Mouse (Mus musculus) forebrain, embryonic 10.5 days (tissue): Measurements from ENCODE around the gene C2cd5. TPM values are rescaled to one million over a fixed set of nuclear protein-coding genes. Genes with fewer than 3 reads are reported as not detected.

Source experiments
- DNase-seq: peaks from one replicate; pipeline ENCODE4 v3.0.0-alpha.2; 2017; ENCODE audit warnings: low spot score; ENCODE audit errors: extremely low spot score
- H3K27ac ChIP-seq: fragments of 300-500 bp; sonication (generic); 2 replicates; pipeline ENCODE4 v1.5.1; 2016; ENCODE audit warnings: mild to moderate bottlenecking
- H3K27me3 ChIP-seq: fragments of 300-500 bp; sonication (generic); 2 replicates; pipeline ENCODE4 v1.6.1; 2016; ENCODE audit warnings: mild to moderate bottlenecking; ENCODE audit not compliant: poor library complexity, severe bottlenecking
- H3K36me3 ChIP-seq: fragments of 300-500 bp; sonication (generic); replicated peaks from 2 replicates; pipeline ENCODE4 v1.6.1; 2016; ENCODE audit warnings: mild to moderate bottlenecking, moderate library complexity
- H3K4me1 ChIP-seq: fragments of 300-500 bp; sonication (generic); 2 replicates; pipeline ENCODE4 v1.6.1; 2016
- H3K4me3 ChIP-seq: fragments of 300-500 bp; sonication (generic); 2 replicates; pipeline ENCODE4 v1.5.1; 2016; ENCODE audit warnings: mild to moderate bottlenecking, moderate library complexity
- H3K9me3 ChIP-seq: fragments of 300-500 bp; sonication (generic); 2 replicates; pipeline ENCODE4 v1.6.1; 2016; ENCODE audit warnings: mild to moderate bottlenecking, moderate library complexity
- WGBS: fragments of 180-500 bp; shearing (Covaris S2); methylation state at CpG from one replicate; pipeline ENCODE4 v1.1.7; 2016; 5-methylcytosine and 5-hydroxymethylcytosine counted together
- polyA plus RNA-seq: library from polyadenylated mRNA; unstranded; fragments of >200 nt; fragmentation: Nextera tagmentation; extraction: Ambion mirVana; gene quantifications from 2 replicates; pipeline ENCODE4 v1.2.1, GENCODE M21; 2016

C2cd5 gene
- polyA plus RNA-seq, 1 experiment from 2014 or later = 33.0 TPM

DNA sequence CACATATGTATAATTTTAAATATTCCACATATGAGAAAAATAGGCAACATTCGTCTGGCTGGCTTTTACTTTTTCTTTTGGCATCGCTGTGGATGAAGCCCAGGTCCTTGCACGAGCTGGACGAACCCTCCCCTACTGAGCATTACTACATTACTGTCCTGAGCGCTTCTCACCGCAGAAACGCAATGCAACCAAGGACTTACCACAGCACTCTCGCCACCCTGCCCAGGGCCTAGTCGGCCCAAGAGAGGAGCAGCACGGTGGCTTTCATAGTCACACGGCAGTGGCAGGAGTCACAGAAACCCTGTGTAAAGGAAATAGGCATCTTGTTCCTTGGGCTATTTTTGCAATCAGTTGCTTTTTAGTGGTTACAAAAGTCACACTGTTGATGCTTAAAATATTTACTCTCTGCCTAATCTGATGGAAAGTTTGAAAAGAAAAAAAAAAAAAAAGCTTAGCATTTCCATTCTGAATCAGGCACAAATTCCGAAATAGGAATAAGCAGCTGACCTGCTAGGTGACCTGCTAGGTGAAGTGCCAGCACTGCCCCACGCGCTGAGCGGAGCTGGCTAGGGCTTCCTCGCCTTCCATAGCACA is 9.8 kb upstream of the C2cd5 start:
- Histone ChIP-seq H3K27ac (no peak overlapping the region), H3K36me3 (no peaks in the 10 kb centered on the region), H3K4me1 (peaks cover 5% of the 10 kb centered on the region), H3K4me3 (no peak overlapping the region), H3K9me3 (no peaks in the 10 kb centered on the region), H3K27me3 (no peaks in the 10 kb centered on the region)
- DNase-seq = no peak
- 75% methylated on average over 16 of the region's 16 CpGs for WGBS

DNA sequence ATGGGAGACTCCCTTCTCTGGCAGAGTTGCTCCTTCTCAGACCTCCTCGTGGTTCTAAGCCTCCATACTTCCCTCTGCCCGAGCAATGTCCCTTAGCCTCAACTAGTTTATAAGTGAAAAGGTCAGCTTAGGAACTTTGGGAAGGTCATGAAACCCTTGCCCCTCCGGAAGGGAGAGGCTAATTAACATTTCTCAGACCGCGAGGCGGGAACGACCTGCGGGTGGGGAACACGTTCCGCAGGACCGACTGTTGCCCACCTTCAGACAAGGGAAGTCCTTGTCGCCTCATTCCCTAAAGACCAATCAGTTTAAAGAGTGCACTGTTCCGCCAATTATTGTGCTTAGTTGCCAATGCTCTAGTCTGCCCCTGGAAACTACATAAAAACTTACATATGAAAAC is 8.1 kb upstream of the C2cd5 start:
- WGBS = 84% methylated on average over 13 of the region's 13 CpGs
- no peaks in the 10 kb centered on the region for H3K27me3 ChIP-seq
- no peak overlapping the region for H3K27ac ChIP-seq
- no peak for DNase-seq
- peaks cover 6% of the 10 kb centered on the region for H3K9me3 ChIP-seq
- no peak overlapping the region for H3K4me3 ChIP-seq
- no peaks in the 10 kb centered on the region for H3K36me3 ChIP-seq
- peaks cover 4% of the 10 kb centered on the region; the same call in 1 of the 2 replicates for H3K4me1 ChIP-seq

DNA sequence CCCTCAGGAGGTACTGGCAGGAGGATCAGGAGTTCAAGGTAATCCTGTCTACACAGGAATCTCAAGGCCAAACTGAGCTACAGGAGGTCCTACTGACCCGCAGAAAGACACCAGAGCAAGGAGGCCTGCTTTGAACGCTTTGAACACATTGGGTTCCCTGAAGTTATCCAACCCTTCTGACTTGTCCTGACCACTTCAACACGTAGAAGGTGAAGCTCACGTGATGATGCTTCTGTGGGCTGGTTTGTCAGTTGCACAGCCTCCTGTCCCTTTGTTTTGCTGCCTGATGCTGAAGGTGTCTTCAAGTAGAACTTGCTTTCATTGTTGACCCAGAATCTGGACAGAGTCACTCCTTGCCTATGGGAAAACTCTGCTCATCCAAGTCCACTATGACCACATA is 7.7 kb upstream of the C2cd5 start:
- 89% methylated on average over 4 of the region's 4 CpGs for whole genome bisulfite sequencing
- Histone ChIP-seq H3K27me3 (no peaks in the 10 kb centered on the region), H3K36me3 (no peaks in the 10 kb centered on the region), H3K9me3 (peaks cover 6% of the 10 kb centered on the region), H3K4me1 (peaks cover 6% of the 10 kb centered on the region), H3K4me3 (no peak overlapping the region), H3K27ac (no peak overlapping the region)
- no peak for DNase-seq

DNA sequence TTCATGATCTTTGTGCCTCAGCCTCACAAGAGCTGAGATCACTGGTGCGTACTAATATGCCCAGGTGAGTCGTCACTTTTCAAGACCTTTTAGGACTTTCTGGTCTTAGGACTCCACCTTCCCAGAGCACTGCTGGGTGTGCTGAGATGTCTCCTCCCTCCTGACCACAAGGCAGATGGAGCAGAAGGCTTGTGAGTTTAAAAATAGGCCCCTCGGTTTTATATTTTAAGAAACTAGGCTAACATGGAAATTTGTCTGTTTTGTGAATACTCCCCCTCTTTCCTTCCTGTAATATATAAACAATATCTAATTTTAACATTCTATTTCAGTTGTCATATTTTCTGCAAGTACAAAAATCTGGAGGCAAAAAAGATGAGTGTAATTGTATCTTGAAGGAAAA is 5.8 kb upstream of the C2cd5 start:
- H3K27ac ChIP-seq = no peak overlapping the region
- H3K36me3 ChIP-seq = no peaks in the 10 kb centered on the region
- H3K4me1 ChIP-seq = peaks cover 10% of the 10 kb centered on the region
- no peak overlapping the region for H3K4me3 ChIP-seq
- peaks cover 6% of the 10 kb centered on the region for H3K9me3 ChIP-seq
- WGBS = 92% methylated on average over 3 of the region's 3 CpGs
- H3K27me3 ChIP-seq = no peaks in the 10 kb centered on the region; the same call in 1 of the 2 replicates
- DNase-seq = no peak

DNA sequence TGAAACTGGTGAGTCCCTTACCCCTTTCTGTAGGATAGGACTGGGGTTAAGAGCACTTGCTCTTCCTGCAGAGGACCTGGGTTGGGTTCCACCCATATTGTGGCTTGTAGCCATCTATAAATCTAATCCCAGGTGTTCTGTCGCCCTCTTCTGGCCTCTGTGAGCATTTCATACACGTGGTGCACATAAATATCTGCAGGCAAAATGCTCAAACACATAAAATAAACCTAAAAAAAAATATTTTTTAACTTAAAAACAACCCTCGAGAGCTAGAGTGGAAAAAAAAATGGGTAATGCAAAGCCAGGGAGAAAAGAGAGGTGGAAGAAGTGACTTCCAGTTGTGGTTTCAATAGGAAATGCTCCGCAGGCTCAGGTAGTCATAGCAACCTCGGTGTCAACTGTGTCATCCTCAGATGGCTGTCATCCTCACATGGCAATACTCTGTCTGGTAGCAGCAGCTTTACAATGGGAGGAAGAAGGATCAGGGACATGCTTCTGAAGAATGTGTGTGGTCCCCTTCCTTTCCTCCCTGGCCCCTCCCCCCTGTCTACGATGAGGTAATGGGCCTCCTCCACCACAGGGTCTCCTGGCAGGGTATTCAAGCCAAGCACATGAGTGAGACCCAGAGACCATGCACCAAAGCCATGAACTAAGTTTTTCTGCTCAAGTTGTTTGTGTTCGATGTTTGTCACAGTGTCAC is 4.2 kb upstream of the C2cd5 start:
- H3K27me3 ChIP-seq = no peaks in the 10 kb centered on the region; the same call in 1 of the 2 replicates
- peaks cover 6% of the 10 kb centered on the region for H3K9me3 ChIP-seq
- no peak for DNase-seq
- peaks cover 19% of the 10 kb centered on the region for H3K4me1 ChIP-seq
- 77% methylated on average over 7 of the region's 7 CpGs for WGBS
- H3K4me3 ChIP-seq = no peak overlapping the region
- H3K27ac ChIP-seq = no peak overlapping the region
- no peaks in the 10 kb centered on the region for H3K36me3 ChIP-seq

DNA sequence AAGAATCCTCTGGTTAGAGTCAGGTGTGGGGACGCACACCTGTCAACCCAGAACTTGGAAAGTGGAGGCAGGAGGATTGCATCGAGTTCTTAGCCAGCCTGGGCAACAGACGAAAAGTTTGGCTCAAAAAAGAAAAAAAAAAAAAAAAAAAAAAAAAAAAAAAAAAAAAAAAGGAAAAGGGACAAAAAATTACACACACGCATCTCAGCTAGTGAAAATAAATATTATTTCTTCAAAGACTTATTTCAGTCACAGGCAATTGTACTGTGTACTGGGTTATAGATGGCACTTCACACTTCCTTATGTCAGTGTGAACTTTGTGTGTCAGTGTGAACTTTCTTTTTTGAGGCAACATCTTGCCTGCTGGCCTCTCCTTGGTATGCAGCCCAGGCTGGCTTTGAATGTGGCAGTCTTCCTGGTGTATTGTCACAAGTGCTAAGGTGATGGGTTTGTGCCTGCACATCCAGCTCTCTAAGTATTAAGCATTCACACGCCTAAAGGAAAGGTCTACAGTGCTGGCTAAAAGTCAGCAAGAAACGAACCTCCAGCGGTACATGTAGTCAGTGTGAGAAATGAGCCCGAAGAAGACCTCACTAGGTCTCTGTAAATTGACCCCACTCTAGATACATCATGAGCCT is 656 bp upstream of the C2cd5 start:
- WGBS = 57% methylated on average over 8 of the region's 8 CpGs
- Histone ChIP-seq H3K36me3 (peaks cover 16% of the 10 kb centered on the region), H3K27me3 (peaks cover 22% of the 10 kb centered on the region), H3K4me1 (peaks cover 32% of the 10 kb centered on the region), H3K27ac (peak overlapping the region; percentile 94), H3K9me3 (peaks cover 6% of the 10 kb centered on the region), H3K4me3 (peak overlapping the region; percentile 97)
- DNase-seq = no peak

DNA sequence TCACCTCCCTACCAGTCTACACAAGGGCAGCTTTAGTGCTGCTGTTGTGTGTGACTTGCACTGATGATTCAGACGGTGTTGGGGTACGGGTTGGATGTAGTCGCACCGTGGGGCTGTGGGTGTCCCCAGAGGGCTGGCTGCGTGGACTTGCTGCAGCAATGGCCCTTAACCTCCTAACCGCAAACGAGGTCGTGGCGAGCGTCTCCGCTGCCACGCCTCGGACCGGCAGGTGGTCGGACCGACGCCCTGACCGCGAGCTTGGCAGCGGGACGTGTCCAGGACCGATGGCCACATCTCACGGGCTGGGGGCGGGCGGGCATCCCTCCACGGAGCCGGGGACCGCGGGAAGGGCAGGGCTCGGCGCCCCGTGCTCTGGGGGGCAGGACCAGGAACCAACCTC is 660 bp downstream of the C2cd5 start:
- WGBS = under 1% methylated on average over 32 of the region's 32 CpGs
- Histone ChIP-seq H3K27ac (peak overlapping the region; percentile 94), H3K36me3 (peaks cover 21% of the 10 kb centered on the region), H3K9me3 (peaks cover 5% of the 10 kb centered on the region), H3K4me1 (peaks cover 41% of the 10 kb centered on the region), H3K4me3 (peak overlapping the region; percentile 97), H3K27me3 (peaks cover 22% of the 10 kb centered on the region)
- no peak for DNase-seq

DNA sequence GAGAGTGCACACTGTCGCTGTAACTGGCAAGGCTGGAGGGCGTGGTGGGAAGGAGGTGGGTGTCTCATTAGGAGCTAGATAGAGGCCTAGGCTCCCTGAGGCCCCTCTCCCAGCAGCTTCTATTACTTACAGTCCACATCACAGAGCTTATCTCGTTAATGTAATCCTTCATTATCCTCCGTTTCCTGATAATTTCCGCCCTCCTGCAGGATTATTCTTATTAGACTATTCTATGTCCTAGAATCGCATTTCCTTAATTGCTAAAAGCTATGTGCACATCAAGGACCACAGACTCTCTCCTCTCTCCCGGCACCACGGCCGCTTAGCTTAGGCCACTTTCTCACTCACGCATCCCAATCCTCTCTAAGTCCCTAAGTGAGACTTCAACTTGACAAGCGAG is 4.8 kb downstream of the C2cd5 start:
- Histone ChIP-seq H3K4me3 (no peak overlapping the region), H3K9me3 (no peaks in the 10 kb centered on the region), H3K4me1 (peaks cover 27% of the 10 kb centered on the region), H3K36me3 (peaks cover 47% of the 10 kb centered on the region), H3K27me3 (peaks cover 26% of the 10 kb centered on the region), H3K27ac (no peak overlapping the region)
- no peak for DNase-seq
- WGBS = 57% methylated on average over 11 of the region's 11 CpGs

DNA sequence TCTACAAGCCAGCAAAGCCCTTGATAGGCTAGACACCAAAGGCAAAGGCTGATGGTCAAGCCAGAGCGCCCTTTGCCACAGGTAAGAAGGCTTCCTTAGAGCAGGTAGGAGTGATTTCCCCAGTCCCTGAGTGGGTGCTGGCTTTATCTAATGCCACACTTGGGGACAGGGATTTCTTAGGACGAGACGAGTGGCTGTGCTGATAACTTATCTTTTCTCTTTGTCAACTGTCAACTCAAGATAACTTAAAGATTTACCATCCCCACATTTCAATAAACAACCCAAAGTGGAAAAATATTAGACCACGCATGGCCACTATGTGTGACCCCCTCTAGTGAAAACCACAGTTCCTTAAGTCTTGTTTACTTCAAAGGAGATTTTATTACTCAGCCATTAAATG is 7.1 kb downstream of the C2cd5 start:
- WGBS = 94% methylated on average over 4 of the region's 4 CpGs

DNA sequence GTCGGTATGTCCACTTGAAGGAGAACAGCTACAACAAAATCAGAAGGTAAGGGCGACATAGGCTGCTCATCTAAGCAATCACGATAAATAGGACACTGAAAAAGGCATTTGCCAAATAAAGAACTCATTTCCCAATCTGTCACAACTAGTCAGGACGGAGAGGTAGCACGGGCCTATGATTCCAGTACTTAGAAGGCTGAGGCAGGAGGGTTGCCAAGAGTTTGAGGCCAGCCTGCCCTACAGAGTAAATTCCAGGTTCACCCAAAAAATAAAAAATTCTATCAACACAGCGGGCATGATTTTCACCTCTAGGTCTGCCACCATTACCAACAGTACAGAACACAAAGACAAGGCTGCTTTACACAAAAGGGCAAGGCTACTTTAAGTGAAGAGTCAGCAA is 8.9 kb downstream of the C2cd5 start:
- H3K4me1 ChIP-seq = peaks cover 10% of the 10 kb centered on the region
- 96% methylated on average over 6 of the region's 6 CpGs for WGBS
- H3K9me3 ChIP-seq = no peaks in the 10 kb centered on the region
- DNase-seq = no peak
- no peak overlapping the region for H3K4me3 ChIP-seq
- H3K36me3 ChIP-seq = peaks cover 72% of the 10 kb centered on the region
- no peak overlapping the region for H3K27ac ChIP-seq
- H3K27me3 ChIP-seq = peaks cover 6% of the 10 kb centered on the region; the same call in 1 of the 2 replicates

More for the DNA sequence above, 7.1 kb downstream of the C2cd5 start:
- peaks cover 10% of the 10 kb centered on the region for H3K4me1 ChIP-seq
- peaks cover 69% of the 10 kb centered on the region for H3K36me3 ChIP-seq
- no peak overlapping the region for H3K27ac ChIP-seq
- peaks cover 23% of the 10 kb centered on the region for H3K27me3 ChIP-seq
- H3K4me3 ChIP-seq = no peak overlapping the region
- no peak for DNase-seq
- H3K9me3 ChIP-seq = no peaks in the 10 kb centered on the region

DNA sequence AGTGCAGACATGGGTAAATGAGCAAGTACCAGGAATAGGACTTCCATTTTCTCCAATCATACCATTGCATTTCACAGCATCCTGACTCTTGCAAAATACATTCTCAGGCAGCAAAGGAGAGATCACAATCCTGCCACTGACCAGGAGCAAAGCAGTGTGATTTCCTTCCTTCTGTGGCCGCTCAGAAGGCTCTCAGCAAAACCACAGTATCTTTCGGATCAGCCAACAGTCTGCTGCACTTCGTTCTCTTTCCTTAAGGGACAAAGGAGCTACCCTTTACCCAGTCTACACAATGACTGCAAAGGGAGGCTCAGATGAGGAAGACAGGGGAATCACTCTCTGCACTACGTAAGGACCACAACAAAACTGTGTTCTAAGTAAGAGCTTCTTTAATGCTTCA is 12.6 kb downstream of the C2cd5 start:
- Histone ChIP-seq H3K36me3 (peaks cover 90% of the 10 kb centered on the region), H3K27ac (no peak overlapping the region), H3K4me1 (no peaks in the 10 kb centered on the region), H3K9me3 (no peaks in the 10 kb centered on the region), H3K27me3 (no peaks in the 10 kb centered on the region), H3K4me3 (no peak overlapping the region)
- WGBS = 91% methylated on average over 4 of the region's 4 CpGs
- DNase-seq = no peak

DNA sequence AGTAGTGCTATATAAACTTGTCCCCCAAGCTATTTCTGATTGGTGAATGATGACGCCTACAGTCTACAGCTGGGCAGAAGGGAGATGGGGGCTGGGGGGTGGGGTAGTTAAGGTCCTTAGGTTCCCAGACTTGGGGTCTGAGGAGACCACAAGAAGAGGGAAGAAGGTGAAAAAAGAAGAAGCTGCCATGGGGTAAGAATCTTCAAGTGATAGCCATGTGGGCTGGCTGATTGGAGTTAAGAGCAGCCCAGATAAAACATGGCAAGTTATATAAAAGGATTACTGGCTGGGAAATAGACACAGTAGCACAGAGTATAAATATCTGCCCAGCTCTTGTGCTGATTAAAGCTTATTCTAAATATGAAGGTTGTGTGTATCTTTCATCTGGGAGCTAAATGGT is 14.0 kb downstream of the C2cd5 start:
- 97% methylated on average over 1 of the region's 1 CpGs for WGBS
- Histone ChIP-seq H3K9me3 (no peaks in the 10 kb centered on the region), H3K27me3 (no peaks in the 10 kb centered on the region), H3K4me1 (no peaks in the 10 kb centered on the region), H3K36me3 (peaks cover 94% of the 10 kb centered on the region), H3K4me3 (no peak overlapping the region), H3K27ac (no peak overlapping the region)
- no peak for DNase-seq

DNA sequence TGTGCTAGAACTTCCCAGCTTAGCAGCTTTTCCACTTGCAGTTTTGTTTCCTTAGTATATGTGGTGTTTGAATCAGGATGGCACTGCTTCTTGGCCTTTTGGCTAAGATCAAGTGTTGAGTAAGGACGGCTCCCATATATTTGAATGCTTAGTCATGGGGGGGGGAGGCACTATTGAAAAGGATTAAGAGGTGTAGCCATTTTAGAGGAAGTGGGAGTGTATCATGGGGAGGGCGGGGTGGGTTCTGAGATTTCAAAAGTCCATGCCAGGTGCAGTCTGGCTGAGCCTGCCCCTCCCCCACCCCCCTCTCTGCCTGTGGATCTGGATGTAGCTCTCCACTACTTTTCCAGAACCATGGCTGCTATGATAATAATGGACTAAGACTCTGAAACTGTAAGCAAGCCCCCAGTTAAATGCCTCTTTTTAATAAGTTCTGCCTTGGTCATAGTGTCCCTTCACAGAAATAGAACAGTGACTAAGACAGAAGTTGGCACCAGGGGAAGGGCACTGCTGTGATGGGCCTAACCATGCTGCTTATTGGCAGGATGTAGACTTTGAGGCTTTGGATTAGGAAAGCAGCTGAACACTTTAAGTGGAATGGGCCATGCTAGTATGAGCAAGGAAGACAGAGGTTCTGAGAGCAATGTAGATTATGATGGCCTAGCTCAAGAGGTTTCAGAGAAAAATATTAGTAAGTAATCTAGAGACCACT is 15.5 kb downstream of the C2cd5 start:
- Histone ChIP-seq H3K27ac (no peak overlapping the region), H3K4me1 (no peaks in the 10 kb centered on the region), H3K9me3 (no peaks in the 10 kb centered on the region), H3K4me3 (no peak overlapping the region), H3K27me3 (no peaks in the 10 kb centered on the region), H3K36me3 (peaks cover 86% of the 10 kb centered on the region)
- WGBS = 86% methylated on average over 2 of the region's 2 CpGs
- no peak for DNase-seq
